Mouse (Mus musculus) hindbrain, postnatal 0 days (tissue): ENCODE measurements at regions not wholly inside any gene's neighbourhood (a gene's known extent, or its start where the extent isn't known, plus 50 kb on each side); places are given as distances from the start of the nearest gene placed in this dataset.

Source experiments
- ATAC-seq: fragments of 200-750 bp; cut with Nextera tagmentation; 2 replicates; pipeline ENCODE4 v1.8.0; 2017; ENCODE audit warnings: mild to moderate bottlenecking, moderate TSS enrichment, moderate library complexity
- DNase-seq: peaks from one replicate; pipeline ENCODE4 v3.0.0-alpha.2; 2015; ENCODE audit warnings: low spot score
- H3K27ac ChIP-seq: fragments of 300-500 bp; sonication (generic); 2 replicates; pipeline ENCODE4 v1.5.1; 2014; ENCODE audit warnings: mild to moderate bottlenecking
- H3K27me3 ChIP-seq: fragments of 300-500 bp; sonication (generic); 2 replicates; pipeline ENCODE4 v1.6.1; 2014; ENCODE audit warnings: low read length, mixed read lengths; ENCODE audit not compliant: insufficient read depth
- H3K36me3 ChIP-seq: fragments of 300-500 bp; sonication (generic); 2 replicates; pipeline ENCODE4 v1.6.1; 2014; ENCODE audit warnings: low read length, mixed read lengths; ENCODE audit not compliant: insufficient read depth
- H3K4me1 ChIP-seq: fragments of 300-500 bp; sonication (generic); 2 replicates; pipeline ENCODE4 v1.6.1; 2014; ENCODE audit warnings: antibody characterized with exemption, low read length, mixed read lengths; ENCODE audit not compliant: insufficient read depth
- H3K4me2 ChIP-seq: fragments of 300-500 bp; sonication (generic); 2 replicates; pipeline ENCODE4 v1.6.1; 2014; ENCODE audit warnings: low read depth, mild to moderate bottlenecking, low read length, moderate library complexity, mixed read lengths
- H3K4me3 ChIP-seq: fragments of 300-500 bp; sonication (generic); 2 replicates; pipeline ENCODE4 v1.5.1; 2014; ENCODE audit warnings: low read length
- H3K9ac ChIP-seq: fragments of 300-500 bp; sonication (generic); replicated peaks from 2 replicates; pipeline ENCODE4 v1.6.1; 2014; ENCODE audit warnings: mild to moderate bottlenecking, low read length, moderate library complexity, mixed read lengths
- H3K9me3 ChIP-seq: fragments of 300-500 bp; sonication (generic); 2 replicates; pipeline ENCODE4 v1.6.1; 2016; ENCODE audit warnings: low read length, mixed read lengths
- CTCF ChIP-seq: IDR thresholded peaks from 2 replicates; pipeline ENCODE4 v1.5.1; 2016; ENCODE audit warnings: antibody characterized with exemption, control low read depth, low read depth
- WGBS: fragments of 180-500 bp; shearing (Covaris S2); extraction: QIAGEN DNeasy Blood & Tissue Kit; methylation state at CpG from one replicate; pipeline ENCODE4 v1.1.7; 2014; 5-methylcytosine and 5-hydroxymethylcytosine counted together

DNA sequence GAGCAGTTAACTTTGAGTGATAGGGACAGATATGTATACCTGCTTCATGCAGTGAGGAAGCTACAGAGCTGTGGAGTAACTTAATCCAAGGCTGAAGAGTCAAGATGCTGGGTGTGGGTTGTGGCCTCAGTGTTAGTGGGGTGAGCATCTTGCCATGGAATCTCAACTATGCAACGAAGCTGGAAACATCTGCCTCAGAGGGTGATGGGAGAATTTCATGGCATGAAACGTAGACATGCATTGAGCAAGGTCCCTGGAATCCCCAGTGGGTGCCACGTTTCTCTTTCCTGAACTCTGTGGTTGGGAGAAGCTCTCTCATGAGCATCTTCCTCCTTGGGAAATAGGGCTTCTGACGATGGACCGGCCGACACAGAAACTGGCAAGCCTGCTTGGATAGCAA is 208.4 kb upstream of the Dio3 start:
- ATAC-seq (no peak), DNase-seq (no peak)
- H3K4me2 ChIP-seq: no peak overlapping the region
- peaks cover 15% of the 10 kb centered on the region for H3K9me3 ChIP-seq
- H3K27me3 ChIP-seq: no peaks in the 10 kb centered on the region
- H3K4me3 ChIP-seq: no peak overlapping the region
- H3K4me1 ChIP-seq: no peaks in the 10 kb centered on the region
- no peak for TF ChIP-seq CTCF
- H3K9ac ChIP-seq: no peak overlapping the region
- no peaks in the 10 kb centered on the region for H3K36me3 ChIP-seq
- WGBS: 80% methylated on average over 6 of the region's 6 CpGs
- no peak overlapping the region for H3K27ac ChIP-seq

DNA sequence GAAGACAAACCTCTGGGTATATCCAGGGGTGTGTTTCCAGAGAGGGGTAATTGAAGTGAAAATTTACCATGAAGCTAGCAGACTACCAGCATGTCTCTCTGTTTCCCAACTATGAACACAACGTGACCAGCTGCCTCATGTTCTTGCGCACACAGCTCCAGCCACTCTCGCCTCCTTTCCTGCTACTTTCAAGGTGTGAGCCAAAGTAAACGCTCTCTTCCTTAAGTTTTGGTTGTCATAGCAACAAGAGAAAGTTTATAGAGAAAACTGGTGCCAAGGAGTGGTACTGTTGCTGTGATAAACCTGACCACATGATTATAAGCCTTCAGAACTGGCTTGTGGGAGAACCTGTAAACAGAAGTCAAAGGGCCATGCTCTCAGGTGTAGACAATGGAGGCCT is 207.0 kb upstream of the Dio3 start:
- no peak overlapping the region for H3K27ac ChIP-seq
- H3K4me1 ChIP-seq: no peaks in the 10 kb centered on the region
- no peak overlapping the region for H3K4me2 ChIP-seq
- TF ChIP-seq CTCF: no peak
- no peaks in the 10 kb centered on the region for H3K36me3 ChIP-seq
- ATAC-seq (no peak), DNase-seq (no peak)
- WGBS: 79% methylated on average over 4 of the region's 4 CpGs
- peaks cover 15% of the 10 kb centered on the region for H3K9me3 ChIP-seq
- no peak overlapping the region for H3K9ac ChIP-seq
- no peak overlapping the region for H3K4me3 ChIP-seq
- no peaks in the 10 kb centered on the region for H3K27me3 ChIP-seq

DNA sequence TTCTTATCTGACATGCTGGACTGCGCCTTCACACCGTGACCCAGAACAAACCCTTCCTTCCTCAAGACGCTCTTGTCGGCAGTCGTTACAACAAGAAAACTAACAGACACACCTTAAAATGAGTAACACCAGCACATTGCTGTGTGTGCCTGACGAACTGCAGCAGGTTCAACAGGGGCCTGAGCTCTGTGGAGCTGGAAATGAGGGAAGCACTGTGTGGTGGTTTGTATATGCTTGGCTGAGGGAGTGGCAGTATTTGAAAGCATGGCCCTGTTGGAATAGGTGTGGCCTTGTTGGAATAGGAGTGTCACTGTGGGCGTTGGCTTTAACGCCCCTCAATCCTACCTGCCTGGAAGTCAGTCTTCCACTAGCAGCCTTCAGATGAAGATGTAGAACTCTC is 203.9 kb upstream of the Dio3 start:
- WGBS: 94% methylated on average over 8 of the region's 8 CpGs
- ATAC-seq: no peak
- no peak overlapping the region for H3K4me3 ChIP-seq

DNA sequence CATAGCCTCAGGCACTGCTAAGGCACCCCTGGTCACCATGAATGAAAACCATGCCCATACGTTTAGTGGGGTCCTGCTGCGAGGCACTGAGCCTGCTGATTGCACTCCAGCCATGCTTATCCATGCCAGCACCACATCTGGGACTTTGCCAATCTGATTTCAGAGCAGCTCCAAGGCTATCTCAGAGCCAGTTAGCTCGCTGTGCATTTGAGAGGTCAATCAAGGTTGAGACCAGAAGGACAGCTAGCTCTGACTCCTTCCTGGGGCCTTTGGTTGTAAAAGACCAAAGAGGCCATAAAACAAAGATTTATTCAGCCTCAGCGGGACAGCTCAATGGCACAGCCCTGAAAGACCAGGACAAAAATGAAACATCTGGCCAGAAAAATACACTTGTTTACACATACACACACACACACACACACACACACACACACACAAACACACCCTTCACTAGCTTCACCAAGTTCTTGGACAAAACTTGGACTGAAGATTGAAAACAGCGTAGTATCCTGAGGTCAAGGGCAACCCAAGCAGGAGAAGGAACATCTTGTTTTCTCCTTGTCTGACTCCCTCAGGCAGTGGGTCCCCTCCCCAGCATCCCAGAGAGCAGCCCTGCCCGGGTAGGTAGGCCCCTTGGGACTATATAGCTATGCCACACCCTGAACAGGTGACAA is 201.5 kb upstream of the Dio3 start:
- Histone ChIP-seq H3K27me3 (no peaks in the 10 kb centered on the region), H3K27ac (no peak overlapping the region), H3K4me3 (no peak overlapping the region), H3K9ac (no peak overlapping the region), H3K9me3 (no peaks in the 10 kb centered on the region), H3K4me2 (no peak overlapping the region), H3K36me3 (no peaks in the 10 kb centered on the region), H3K4me1 (no peaks in the 10 kb centered on the region)
- no peak for TF ChIP-seq CTCF
- DNase-seq (no peak), ATAC-seq (no peak)
- WGBS: 58% methylated on average over 6 of the region's 6 CpGs

More for the DNA sequence above, 203.9 kb upstream of the Dio3 start:
- peaks cover 5% of the 10 kb centered on the region; the same call in 1 of the 2 replicates for H3K9me3 ChIP-seq
- no peaks in the 10 kb centered on the region for H3K36me3 ChIP-seq
- no peak for TF ChIP-seq CTCF
- DNase-seq: no peak
- H3K27me3 ChIP-seq: no peaks in the 10 kb centered on the region
- H3K4me2 ChIP-seq: no peak overlapping the region
- no peaks in the 10 kb centered on the region for H3K4me1 ChIP-seq
- H3K9ac ChIP-seq: no peak overlapping the region
- H3K27ac ChIP-seq: no peak overlapping the region

DNA sequence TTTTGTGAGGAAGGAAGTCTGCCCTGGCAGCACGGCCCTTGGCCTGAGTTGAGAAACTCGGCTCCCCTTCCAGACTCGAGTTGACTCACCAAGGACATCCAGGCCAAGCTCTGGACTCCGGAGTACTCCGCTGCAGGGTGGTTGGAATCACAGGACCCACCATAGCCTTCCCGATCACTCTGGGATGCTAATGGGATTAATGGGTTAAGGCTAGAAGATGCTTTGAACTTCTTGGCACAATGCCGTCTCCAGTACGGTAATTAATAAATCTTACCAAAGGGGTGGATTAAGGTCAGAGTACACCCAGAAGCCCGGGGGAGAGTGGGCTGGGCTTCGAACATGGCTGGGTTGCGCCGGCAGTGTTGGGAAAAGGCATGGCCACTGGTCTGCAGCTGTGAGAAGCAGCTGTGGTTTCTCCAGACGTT is 200.8 kb upstream of the Dio3 start:
- Histone ChIP-seq H3K9me3 (no peaks in the 10 kb centered on the region), H3K27me3 (no peaks in the 10 kb centered on the region), H3K36me3 (no peaks in the 10 kb centered on the region), H3K4me2 (no peak overlapping the region), H3K4me1 (no peaks in the 10 kb centered on the region), H3K27ac (no peak overlapping the region), H3K9ac (no peak overlapping the region), H3K4me3 (no peak overlapping the region)
- 69% methylated on average over 13 of the region's 13 CpGs for WGBS
- ATAC-seq: no peak
- TF ChIP-seq CTCF: no peak
- DNase-seq: no peak

DNA sequence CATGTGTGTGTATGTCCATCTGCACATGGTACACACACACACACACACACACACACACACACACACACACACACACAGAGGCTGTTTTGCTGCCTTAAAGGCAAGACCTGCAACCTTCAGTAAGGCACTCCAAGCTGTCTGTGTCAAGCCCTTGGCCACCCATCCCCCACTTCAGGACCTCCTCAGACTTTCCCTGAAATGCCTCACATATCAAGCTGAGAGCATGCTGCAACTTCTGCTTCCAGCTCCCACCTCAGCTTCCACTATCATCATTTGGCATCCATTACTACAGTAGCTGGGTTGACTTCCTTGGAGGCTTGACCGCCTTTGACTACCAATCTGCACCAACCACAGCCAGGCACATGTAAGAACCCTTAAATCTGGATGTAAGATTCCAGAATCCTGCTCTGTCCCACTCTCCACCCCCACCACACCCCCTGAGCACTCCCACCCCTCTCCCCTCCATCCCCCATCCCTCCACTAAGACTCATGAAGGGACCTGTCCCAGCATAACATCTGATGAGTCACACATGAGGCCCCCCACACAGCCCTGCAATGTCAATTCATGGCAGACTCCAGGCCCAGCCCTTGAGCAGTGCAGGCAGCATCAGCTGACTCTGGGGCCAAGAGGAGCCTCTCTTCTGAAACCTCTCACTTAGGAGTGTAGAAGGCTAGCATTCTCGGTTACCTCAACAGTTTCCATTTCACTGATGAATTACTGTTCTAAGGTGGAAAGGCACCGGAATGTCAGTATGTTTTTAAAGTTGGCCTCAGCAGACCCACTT is 196.8 kb upstream of the Dio3 start:
- Histone ChIP-seq H3K4me1 (no peaks in the 10 kb centered on the region), H3K27ac (no peak overlapping the region), H3K4me2 (no peak overlapping the region), H3K9ac (no peak overlapping the region), H3K9me3 (no peaks in the 10 kb centered on the region), H3K36me3 (no peaks in the 10 kb centered on the region), H3K4me3 (no peak overlapping the region), H3K27me3 (no peaks in the 10 kb centered on the region)
- no peak for DNase-seq
- ATAC-seq: no peak
- 99% methylated on average over 3 of the region's 3 CpGs for WGBS
- TF ChIP-seq CTCF: no peak

DNA sequence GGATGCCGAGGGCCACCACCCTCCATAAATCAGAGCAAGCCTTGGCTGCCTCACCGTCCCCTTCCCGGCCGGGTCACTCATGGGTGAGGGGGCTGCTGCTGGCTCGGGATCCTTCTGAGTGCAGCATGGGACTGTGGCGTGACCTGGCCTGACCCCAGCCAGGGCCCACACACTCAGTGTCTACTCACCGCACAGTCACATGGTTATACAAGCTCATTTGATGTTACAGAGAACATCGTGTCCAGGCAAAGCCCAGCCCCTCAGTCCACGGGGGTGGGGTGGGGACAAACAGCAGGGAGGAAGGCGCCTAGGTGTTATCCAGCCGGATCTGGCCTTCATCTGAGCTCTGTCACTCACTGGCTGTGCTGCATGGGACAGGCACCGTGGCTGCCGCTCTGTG is 195.9 kb upstream of the Dio3 start:
- no peak for ATAC-seq
- H3K4me1 ChIP-seq: no peaks in the 10 kb centered on the region
- no peaks in the 10 kb centered on the region for H3K27me3 ChIP-seq
- H3K9ac ChIP-seq: no peak overlapping the region
- H3K9me3 ChIP-seq: no peaks in the 10 kb centered on the region
- H3K27ac ChIP-seq: no peak overlapping the region
- WGBS: 67% methylated on average over 13 of the region's 13 CpGs
- no peak overlapping the region for H3K4me3 ChIP-seq
- DNase-seq: no peak
- TF ChIP-seq CTCF: no peak
- no peaks in the 10 kb centered on the region for H3K36me3 ChIP-seq
- no peak overlapping the region for H3K4me2 ChIP-seq
